Mouse (Mus musculus) kidney, adult 18-20 months (tissue): Measurements from ENCODE around the gene Slc31a2.

ENCODE experiments used
- DNase-seq: peaks from one replicate; pipeline ENCODE4 v3.0.0; 2021

Slc31a2 gene

GRCm38 (mm10) chr4:62326111-62326510 lies 63.7 kb downstream of the Slc31a2 start:
- DNase-seq, result no peak

DNA sequence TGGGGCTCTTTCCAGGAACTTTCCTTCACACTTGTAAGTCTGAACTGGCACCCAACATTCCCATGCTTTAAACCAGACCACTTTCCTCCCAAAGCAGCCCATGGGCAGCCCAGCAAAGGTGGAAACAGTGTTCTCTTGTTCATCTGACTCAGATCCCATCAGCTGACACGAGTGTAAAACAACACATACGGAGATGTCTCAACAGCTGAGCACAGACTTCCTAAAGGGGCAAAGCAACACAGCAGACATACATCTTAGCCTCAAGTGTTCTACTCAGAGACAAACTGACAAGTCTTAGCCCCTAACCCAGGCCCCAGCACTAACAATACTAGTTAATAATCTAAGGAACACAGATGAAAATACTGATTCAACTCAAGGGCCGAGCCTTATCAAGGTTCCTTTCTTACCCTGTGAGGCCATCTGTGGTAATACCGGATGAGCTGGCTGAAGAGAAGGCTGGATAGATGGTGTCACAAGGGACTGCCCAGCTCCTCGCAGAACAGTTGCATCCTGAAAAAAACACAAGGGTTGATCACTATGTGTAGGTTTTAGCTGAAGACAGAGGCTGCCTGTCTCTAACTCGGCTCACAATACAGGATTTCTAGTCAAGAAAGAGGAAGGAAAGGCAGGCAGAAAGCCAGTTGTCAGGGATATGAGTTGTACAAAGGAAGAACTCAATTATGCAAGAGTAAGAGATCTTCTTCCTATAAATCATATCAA lies 66.7 kb downstream of the Slc31a2 start:
- no peak for DNase-seq

GRCm38 (mm10) chr4:62331977-62332376 lies 69.6 kb downstream of the Slc31a2 start:
- no peak for DNase-seq

- DNase-seq, result no peak
These were observed 76.2 kb downstream of the Slc31a2 start for GRCm38 (mm10) chr4:62338536-62338935.

DNA sequence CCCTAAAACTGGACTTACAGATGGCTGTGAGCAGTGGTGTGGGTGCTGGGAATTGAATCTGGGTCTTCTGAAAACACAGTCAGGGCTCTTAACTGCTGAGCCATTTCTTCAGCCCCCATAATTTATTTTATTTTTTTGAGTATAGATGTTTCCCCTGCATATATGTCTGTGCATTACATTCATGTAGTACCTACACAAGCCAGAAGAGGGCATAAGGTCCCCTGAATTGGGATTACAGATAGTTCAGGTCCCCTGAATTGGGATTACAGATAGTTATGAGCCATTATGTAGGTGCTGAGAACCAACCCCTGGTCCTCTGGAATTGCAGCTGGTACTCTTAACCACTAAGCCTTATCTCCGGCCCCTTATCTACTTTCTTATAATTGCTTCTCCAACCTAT lies 81.6 kb downstream of the Slc31a2 start:
- no peak for DNase-seq

GRCm38 (mm10) chr4:62345827-62346226 lies 83.5 kb downstream of the Slc31a2 start:
- no peak for DNase-seq

GRCm38 (mm10) chr4:62347605-62348328 lies 85.4 kb downstream of the Slc31a2 start:
- no peak for DNase-seq
